Mouse (Mus musculus): ENCODE measurements around the gene Slc25a22.

The Slc25a22 gene

GRCm38 (mm10) chr7:141472226-141472625 lies 34.5 kb upstream of the Slc25a22 start:
- no peak for DNase-seq (ENCODE audit: low spot score)

GRCm38 (mm10) chr7:141471236-141471635 lies 33.5 kb upstream of the Slc25a22 start:
- no peak for DNase-seq (ENCODE audit: low spot score)

GRCm38 (mm10) chr7:141470637-141470944 lies 32.9 kb upstream of the Slc25a22 start:
- no peak for DNase-seq (ENCODE audit: low spot score)

GRCm38 (mm10) chr7:141469901-141470636 lies 32.4 kb upstream of the Slc25a22 start:
- DNase-seq (ENCODE audit: low spot score) = no peak

GRCm38 (mm10) chr7:141469352-141469751 lies 31.7 kb upstream of the Slc25a22 start:
- no peak for DNase-seq (ENCODE audit: low spot score)

- DNase-seq (ENCODE audit: low spot score) = no peak
These were observed 31.0 kb upstream of the Slc25a22 start for GRCm38 (mm10) chr7:141468522-141469211.

- no peak for DNase-seq (ENCODE audit: low spot score)
These were observed 30.5 kb upstream of the Slc25a22 start for GRCm38 (mm10) chr7:141468164-141468521.

- peak; percentile 72 for DNase-seq (ENCODE audit: low spot score)
These were observed 29.7 kb upstream of the Slc25a22 start, which contains the start of gene Cd151 for GRCm38 (mm10) chr7:141467230-141468030. Gene Cd151, plus strand, starts transcription at chr7:141467392.

GRCm38 (mm10) chr7:141466607-141467148 lies 29.0 kb upstream of the Slc25a22 start:
- DNase-seq (ENCODE audit: low spot score) = no peak

GRCm38 (mm10) chr7:141466045-141466394 lies 28.3 kb upstream of the Slc25a22 start:
- DNase-seq (ENCODE audit: low spot score) = no peak

- DNase-seq (ENCODE audit: low spot score) = no peak
These were observed 27.8 kb upstream of the Slc25a22 start for GRCm38 (mm10) chr7:141465388-141466044.

- no peak for DNase-seq (ENCODE audit: low spot score)
These were observed 27.0 kb upstream of the Slc25a22 start for GRCm38 (mm10) chr7:141464603-141465201.

GRCm38 (mm10) chr7:141463824-141464602 lies 26.3 kb upstream of the Slc25a22 start:
- DNase-seq (ENCODE audit: low spot score) = no peak

- DNase-seq (ENCODE audit: low spot score) = no peak
These were observed 24.7 kb upstream of the Slc25a22 start for GRCm38 (mm10) chr7:141462333-141462821.

- no peak for DNase-seq (ENCODE audit: low spot score)
These were observed 24.0 kb upstream of the Slc25a22 start for GRCm38 (mm10) chr7:141461521-141462332.

GRCm38 (mm10) chr7:141460391-141461113 lies 22.9 kb upstream of the Slc25a22 start, which contains the start of gene Cracr2b:
Gene Cracr2b, plus strand, starts transcription at chr7:141461094.
- no peak for DNase-seq (ENCODE audit: low spot score)

- DNase-seq (ENCODE audit: low spot score) = no peak
These were observed 22.3 kb upstream of the Slc25a22 start for GRCm38 (mm10) chr7:141460001-141460390.

GRCm38 (mm10) chr7:141459301-141459711 lies 21.6 kb upstream of the Slc25a22 start:
- no peak for DNase-seq (ENCODE audit: low spot score)

GRCm38 (mm10) chr7:141458661-141459060 lies 21.0 kb upstream of the Slc25a22 start:
- DNase-seq (ENCODE audit: low spot score) = no peak
